Mouse (Mus musculus): ENCODE results near the gene Med17.

- TF ChIP-seq POLR2A (IDR thresholded peaks at IDR 0.05; ENCODE audit: low read depth, low read length) (peak; percentile 93), CTCF (conservative IDR thresholded peaks at IDR 0.05; ENCODE audit: insufficient read depth, insufficient read length, low read depth, low read length) (no peak)
Observed at GRCm38 (mm10) chr9:15305503-15306397, 26.0 kb upstream of the Med17 start, which contains the start of gene Taf1d.
